In the genomic region with DNA sequence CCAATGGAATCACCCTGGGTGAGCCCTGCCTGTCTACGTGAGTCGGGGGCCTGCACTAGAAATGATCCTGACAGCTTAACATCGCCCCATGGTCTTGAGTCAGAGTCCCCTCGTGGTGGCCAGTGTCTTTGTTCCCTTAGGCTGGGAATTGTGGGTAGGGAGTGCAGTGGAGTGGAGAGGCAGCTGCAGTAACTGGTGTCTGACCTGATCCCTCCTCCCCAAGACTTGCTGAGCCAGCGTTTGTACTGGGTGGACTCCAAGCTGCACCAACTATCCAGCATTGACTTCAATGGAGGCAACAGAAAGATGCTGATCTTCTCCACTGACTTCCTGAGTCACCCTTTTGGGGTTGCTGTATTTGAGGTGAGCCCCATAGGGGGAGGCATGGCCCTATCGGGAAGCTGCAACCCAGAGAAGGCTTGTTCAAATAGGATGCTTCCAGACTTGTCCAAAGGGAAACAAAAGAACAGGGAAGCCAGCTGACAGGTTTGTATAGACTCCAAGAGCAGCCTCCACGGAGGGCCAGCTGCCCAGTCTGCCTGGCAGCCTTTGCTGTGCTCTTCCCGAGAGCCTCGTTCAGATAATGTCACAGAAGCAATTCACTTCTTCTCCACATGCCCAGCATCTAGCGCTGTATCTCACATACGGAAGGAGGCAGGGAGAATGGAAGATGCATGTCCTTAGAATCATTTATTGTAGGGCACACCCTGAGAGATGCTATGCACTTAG, we compare ENCODE assay signal across 12 mouse cellular contexts. TPM values are rescaled to one million over a fixed set of nuclear protein-coding genes. Genes with fewer than 3 reads are reported as not detected.
A peak's percentile ranks its signal among the peaks of the same experiment; 100 is the strongest.
DNase-seq lines count a peak whose midpoint lies in the region; ATAC-seq and TF ChIP-seq lines count a peak whose summit lies in the region.
"Had no signal": no experiment of that assay in that cellular context is flagged by ENCODE, and none has a peak within 500 bp of the region (broad histone marks: within the 10 kb centered on the region; RNA-seq: fewer than 3 reads in every experiment).

No protein-coding gene starts in this region.

- H3K27me3 ChIP-seq in hindbrain, embryonic 16.5 days (replicated peaks; ENCODE audit: control insufficient read depth, insufficient read depth, low read length) = no peaks in the 10 kb centered on the region
- H3K27me3 ChIP-seq in heart, embryonic 10.5 days (ENCODE audit: insufficient read depth, poor library complexity, severe bottlenecking) = peaks cover 23% of the 10 kb centered on the region; the same call in 1 of the 2 replicates
- no peaks in the 10 kb centered on the region for H3K27me3 ChIP-seq in embryonic facial prominence, embryonic 10.5 days (replicated peaks; ENCODE audit: low read depth, poor library complexity, severe bottlenecking)
- H3K27me3 ChIP-seq: limb, embryonic 13.5 days; lung, embryonic 15.5 days had no signal

- no peak overlapping the region for H3K4me2 ChIP-seq in hindbrain, embryonic 16.5 days (ENCODE audit: low read length)
- H3K4me2 ChIP-seq: heart, embryonic 13.5 days; limb, embryonic 13.5 days; lung, embryonic 15.5 days had no signal

- DNase-seq in left cerebral cortex, postnatal 4 days = peak; percentile 65
- no peak for DNase-seq in left cerebral cortex, adult 18-20 months (ENCODE audit: low spot score in 2 of 2)
- DNase-seq in brain, embryonic 14.5 days (ENCODE audit: low read depth) = peak; percentile 61
- DNase-seq in cerebellum, adult 9-10 months = peak; percentile 56
- DNase-seq in heart, embryonic 10.5 days (ENCODE audit: low spot score) = no peak
- DNase-seq in embryonic facial prominence, embryonic 10.5 days (ENCODE audit: low spot score) = no peak
- DNase-seq: adrenal gland, postnatal 25 days had no signal

- intact Hi-C loops in left cerebral cortex, postnatal 4 days (cut with DNase I) = no loop called here

- H3K4me3 ChIP-seq in hindbrain, embryonic 16.5 days (ENCODE audit: low read length) = no peak overlapping the region
- H3K4me3 ChIP-seq in heart, embryonic 10.5 days = no peak overlapping the region
- no peak overlapping the region for H3K4me3 ChIP-seq in embryonic facial prominence, embryonic 10.5 days
- H3K4me3 ChIP-seq: heart, embryonic 13.5 days; limb, embryonic 13.5 days; lung, embryonic 15.5 days had no signal

- peak; percentile 53 for ATAC-seq in hindbrain, embryonic 16.5 days

- TF ChIP-seq POLR2A in brain, embryonic 14.5 days (IDR thresholded peaks at IDR 0.05; ENCODE audit: borderline replicate concordance, extremely low read depth, insufficient read depth, insufficient read length, poor library complexity, severe bottlenecking) = no peak

- WGBS in hindbrain, embryonic 16.5 days = 64% methylated on average over 11 of the region's 11 CpGs
- WGBS in heart, embryonic 10.5 days = 68% methylated on average over 11 of the region's 11 CpGs
- WGBS in embryonic facial prominence, embryonic 10.5 days = 83% methylated on average over 11 of the region's 11 CpGs

- peaks cover 58% of the 10 kb centered on the region for H3K36me3 ChIP-seq in hindbrain, embryonic 16.5 days (ENCODE audit: control insufficient read depth, insufficient read depth, low read length)
- H3K36me3 ChIP-seq in heart, embryonic 10.5 days = no peaks in the 10 kb centered on the region
- peaks cover 83% of the 10 kb centered on the region for H3K36me3 ChIP-seq in embryonic facial prominence, embryonic 10.5 days (replicated peaks)
- H3K36me3 ChIP-seq: heart, embryonic 13.5 days; lung, embryonic 15.5 days had no signal

- H3K9me3 ChIP-seq in hindbrain, embryonic 16.5 days (ENCODE audit: control insufficient read depth, low read length) = no peaks in the 10 kb centered on the region
- no peaks in the 10 kb centered on the region for H3K9me3 ChIP-seq in heart, embryonic 10.5 days
- H3K9me3 ChIP-seq in embryonic facial prominence, embryonic 10.5 days = no peaks in the 10 kb centered on the region
- H3K9me3 ChIP-seq: heart, embryonic 13.5 days; limb, embryonic 13.5 days; lung, embryonic 15.5 days had no signal

- TF ChIP-seq CTCF in brain, embryonic 14.5 days (IDR thresholded peaks at IDR 0.05; ENCODE audit: borderline replicate concordance, extremely low read depth, insufficient read depth, insufficient read length) = no peak

- H3K4me1 ChIP-seq in hindbrain, embryonic 16.5 days (ENCODE audit: control insufficient read depth, insufficient read depth, low read depth, low read length) = no peaks in the 10 kb centered on the region; the same call in 1 of the 2 replicates
- no peaks in the 10 kb centered on the region for H3K4me1 ChIP-seq in heart, embryonic 10.5 days
- no peaks in the 10 kb centered on the region for H3K4me1 ChIP-seq in embryonic facial prominence, embryonic 10.5 days
- H3K4me1 ChIP-seq: heart, embryonic 13.5 days; limb, embryonic 13.5 days; lung, embryonic 15.5 days had no signal

- H3K9ac ChIP-seq in hindbrain, embryonic 16.5 days (ENCODE audit: low read depth, low read length) = no peak overlapping the region
- H3K9ac ChIP-seq: heart, embryonic 13.5 days; limb, embryonic 13.5 days; lung, embryonic 15.5 days had no signal

- peak overlapping the region; percentile 45; the same call in 1 of the 2 replicates for H3K27ac ChIP-seq in hindbrain, embryonic 16.5 days (ENCODE audit: low read depth, low read length)
- no peak overlapping the region for H3K27ac ChIP-seq in heart, embryonic 10.5 days
- H3K27ac ChIP-seq in embryonic facial prominence, embryonic 10.5 days (replicated peaks) = no peak overlapping the region
- H3K27ac ChIP-seq: heart, embryonic 13.5 days; limb, embryonic 13.5 days; lung, embryonic 15.5 days had no signal

RNA-seq across cellular contexts. Expression of a gene that starts 22.4 kb away (rescaled TPM):
- 10 to 100 TPM; 64.4 to 68.6 TPM for total RNA-seq in left cerebral cortex, postnatal 4 days (2021)
- 10 to 100 TPM; 39.4 to 42.4 TPM for total RNA-seq in left cerebral cortex, adult 18-20 months (2021)
- 106 and 129 TPM in 2 replicates for polyA plus RNA-seq in brain, embryonic 14.5 days (2012; rRNA removed)
- 87.7 and 88.8 TPM in 2 replicates for polyA plus RNA-seq in hindbrain, embryonic 16.5 days (2015; fragmentation: Nextera tagmentation; extraction: Ambion mirVana)
- polyA plus RNA-seq in heart, embryonic 10.5 days (2016; fragmentation: Nextera tagmentation; extraction: Ambion mirVana) = 117 and 160 TPM in 2 replicates
- polyA plus RNA-seq in embryonic facial prominence, embryonic 10.5 days (2016; fragmentation: Nextera tagmentation; extraction: Ambion mirVana) = 240 and 242 TPM in 2 replicates

RNA-seq across cellular contexts. Expression of a gene that starts 32.5 kb away (rescaled TPM):
- total RNA-seq in left cerebral cortex, postnatal 4 days (2021) = 10 to 100 TPM; 53.0 to 57.5 TPM
- 10 to 100 TPM; 61.8 to 63.7 TPM for total RNA-seq in left cerebral cortex, adult 18-20 months (2021)
- polyA plus RNA-seq in brain, embryonic 14.5 days (2012; rRNA removed) = 91.0 and 114 TPM in 2 replicates
- 95.5 and 98.6 TPM in 2 replicates for polyA plus RNA-seq in hindbrain, embryonic 16.5 days (2015; fragmentation: Nextera tagmentation; extraction: Ambion mirVana)
- 94.4 and 102 TPM in 2 replicates for polyA plus RNA-seq in heart, embryonic 10.5 days (2016; fragmentation: Nextera tagmentation; extraction: Ambion mirVana)
- 102 TPM in 2 replicates for polyA plus RNA-seq in embryonic facial prominence, embryonic 10.5 days (2016; fragmentation: Nextera tagmentation; extraction: Ambion mirVana)

RNA-seq across cellular contexts. Expression of a gene that starts 55.1 kb away (rescaled TPM):
- total RNA-seq in left cerebral cortex, postnatal 4 days (2021) = 100 to 1,000 TPM; 207 to 215 TPM
- total RNA-seq in left cerebral cortex, adult 18-20 months (2021) = 10 to 100 TPM; 84.3 to 94.0 TPM
- 129 and 146 TPM in 2 replicates for polyA plus RNA-seq in brain, embryonic 14.5 days (2012; rRNA removed)
- 23.8 and 34.7 TPM in 2 replicates for polyA plus RNA-seq in hindbrain, embryonic 16.5 days (2015; fragmentation: Nextera tagmentation; extraction: Ambion mirVana)
- polyA plus RNA-seq in heart, embryonic 10.5 days (2016; fragmentation: Nextera tagmentation; extraction: Ambion mirVana) = 1.8 and 2.6 TPM in 2 replicates
- polyA plus RNA-seq in embryonic facial prominence, embryonic 10.5 days (2016; fragmentation: Nextera tagmentation; extraction: Ambion mirVana) = 7.4 and 8.5 TPM in 2 replicates
- total RNA-seq: gastrocnemius, adult 8-10 months had no signal

Comparison
In these comparisons a context has a peak if more than half of its experiments do, and no peak if none do; other contexts are left out.
1. DNase-seq: peak in left cerebral cortex, postnatal 4 days (single experiment), brain, embryonic 14.5 days (single experiment) and cerebellum, adult 9-10 months (single experiment); none in left cerebral cortex, adult 18-20 months (0 of 2), heart, embryonic 10.5 days (single experiment) and embryonic facial prominence, embryonic 10.5 days (single experiment).